Mouse (Mus musculus) liver, embryonic 13.5 days (tissue): ENCODE data around the gene Slc23a3. TPM values are rescaled to one million over a fixed set of nuclear protein-coding genes. Genes with fewer than 3 reads are reported as not detected.

Source experiments
- ATAC-seq: fragments of 200-750 bp; cut with Nextera tagmentation; 2 replicates; pipeline ENCODE4 v1.8.0; 2017; ENCODE audit warnings: low read depth, mild to moderate bottlenecking, moderate number of reproducible peaks, moderate library complexity
- DNase-seq: peaks from one replicate; pipeline ENCODE4 v3.0.0; 2022
- H3K27ac ChIP-seq: fragments of 300-500 bp; sonication (generic); 2 replicates; pipeline ENCODE4 v1.5.1; 2015; ENCODE audit warnings: moderate library complexity, mild to moderate bottlenecking, inconsistent platforms
- H3K27me3 ChIP-seq: fragments of 300-500 bp; sonication (generic); 2 replicates; pipeline ENCODE4 v1.6.1; 2015; ENCODE audit warnings: mild to moderate bottlenecking, inconsistent platforms
- H3K36me3 ChIP-seq: fragments of 300-500 bp; sonication (generic); 2 replicates; pipeline ENCODE4 v1.6.1; 2015; ENCODE audit warnings: mild to moderate bottlenecking, inconsistent platforms
- H3K4me1 ChIP-seq: fragments of 300-500 bp; sonication (generic); replicated peaks from 2 replicates; pipeline ENCODE4 v1.6.1; 2015; ENCODE audit warnings: inconsistent platforms
- H3K4me2 ChIP-seq: fragments of 300-500 bp; sonication (generic); 2 replicates; pipeline ENCODE4 v1.6.1; 2015; ENCODE audit warnings: inconsistent platforms, mild to moderate bottlenecking, moderate library complexity
- H3K4me3 ChIP-seq: fragments of 300-500 bp; sonication (generic); replicated peaks from 2 replicates; pipeline ENCODE4 v1.5.1; 2015; ENCODE audit warnings: mild to moderate bottlenecking, inconsistent platforms
- H3K9ac ChIP-seq: fragments of 300-500 bp; sonication (generic); 2 replicates; pipeline ENCODE4 v1.6.1; 2015; ENCODE audit warnings: mild to moderate bottlenecking, inconsistent platforms
- H3K9me3 ChIP-seq: fragments of 300-500 bp; sonication (generic); replicated peaks from 2 replicates; pipeline ENCODE4 v1.6.1; 2016; ENCODE audit warnings: inconsistent platforms
- WGBS: fragments of 180-500 bp; shearing (Covaris S2); methylation state at CpG from one replicate; pipeline ENCODE4 v1.1.7; 2015; ENCODE audit not compliant: insufficient replicate concordance; 5-methylcytosine and 5-hydroxymethylcytosine counted together
- polyA plus RNA-seq: library from polyadenylated mRNA; unstranded; fragments of >200 nt; fragmentation: Nextera tagmentation; extraction: Ambion mirVana; gene quantifications from 2 replicates; pipeline ENCODE4 v1.2.1, GENCODE M21; 2015

Slc23a3 gene
- polyA plus RNA-seq, 1 experiment from 2014 or later: 0.85 TPM

DNA sequence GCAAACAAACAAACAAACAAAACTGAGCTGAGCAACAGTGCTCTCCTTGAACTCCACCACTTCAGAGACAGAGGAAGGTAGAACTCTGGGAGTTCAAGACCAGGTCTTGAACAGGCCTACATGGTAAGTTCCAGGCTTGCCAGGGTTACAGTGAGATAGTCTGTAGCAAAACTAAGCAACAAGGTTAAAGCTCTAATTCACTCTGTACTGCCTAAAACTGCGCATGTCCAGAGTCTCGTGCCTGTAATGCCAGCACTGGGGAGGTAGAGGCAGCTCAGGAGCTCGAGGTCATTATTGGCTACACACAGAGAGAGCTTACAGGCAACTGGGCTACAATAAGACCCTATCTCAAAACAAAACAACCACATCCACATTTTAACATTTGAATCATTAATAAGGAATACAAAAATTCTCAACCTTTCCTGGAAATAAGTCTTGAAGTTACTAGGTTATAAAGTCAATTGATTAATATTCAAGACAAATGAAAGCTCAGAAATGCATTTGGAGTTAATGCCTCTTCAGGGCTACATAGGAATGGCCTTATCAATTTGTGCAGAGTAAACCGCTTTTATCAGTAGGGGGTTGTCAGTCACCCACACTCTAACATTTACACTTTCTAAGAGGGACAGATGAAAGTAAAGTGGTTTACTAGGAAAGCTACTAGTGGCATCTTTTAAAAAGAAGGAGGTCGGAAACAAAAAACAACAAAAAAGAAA lies 26.0 kb upstream of the Slc23a3 start:
- DNase-seq (no peak), ATAC-seq (peak; percentile 95)
- H3K27ac ChIP-seq: peak overlapping the region; percentile 91
- peaks cover 54% of the 10 kb centered on the region for H3K4me1 ChIP-seq
- WGBS: 30% methylated on average over 5 of the region's 5 CpGs
- no peaks in the 10 kb centered on the region for H3K27me3 ChIP-seq
- no peaks in the 10 kb centered on the region for H3K36me3 ChIP-seq
- no peaks in the 10 kb centered on the region for H3K9me3 ChIP-seq
- H3K4me2 ChIP-seq: peak overlapping the region; percentile 47; the same call in 1 of the 2 replicates
- H3K4me3 ChIP-seq: no peak overlapping the region
- peak overlapping the region; percentile 41 for H3K9ac ChIP-seq

DNA sequence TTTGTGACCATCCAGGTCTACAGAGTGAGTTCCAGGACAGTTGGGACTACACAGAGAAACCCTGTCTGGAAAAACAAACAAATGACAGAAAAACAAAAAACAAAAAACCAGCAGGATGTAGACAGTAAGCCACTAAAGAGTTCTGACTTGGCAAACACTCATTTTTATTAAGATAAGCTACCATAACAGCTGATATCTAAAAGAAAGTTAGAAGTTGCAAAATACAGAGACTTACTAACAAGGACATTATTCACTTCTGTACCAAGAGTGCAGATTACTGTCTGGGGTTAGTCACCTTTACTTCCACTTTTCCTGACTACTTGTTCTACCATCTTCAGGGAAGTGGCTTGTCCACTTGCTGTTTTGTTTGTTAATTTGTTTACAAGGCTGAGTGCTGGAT lies 25.3 kb upstream of the Slc23a3 start:
- no peak for DNase-seq
- Histone ChIP-seq H3K4me3 (no peak overlapping the region), H3K27ac (peak overlapping the region; percentile 91), H3K4me1 (peaks cover 57% of the 10 kb centered on the region), H3K9me3 (no peaks in the 10 kb centered on the region), H3K9ac (peak overlapping the region; percentile 41; the same call in 1 of the 2 replicates), H3K4me2 (no peak overlapping the region), H3K27me3 (no peaks in the 10 kb centered on the region), H3K36me3 (no peaks in the 10 kb centered on the region)
- no peak for ATAC-seq

GRCm38 (mm10) chr1:75155837-75156236 lies 22.1 kb upstream of the Slc23a3 start:
- Histone ChIP-seq H3K27ac (no peak overlapping the region), H3K27me3 (no peaks in the 10 kb centered on the region), H3K36me3 (no peaks in the 10 kb centered on the region), H3K9me3 (no peaks in the 10 kb centered on the region), H3K4me3 (no peak overlapping the region), H3K4me2 (no peak overlapping the region), H3K9ac (no peak overlapping the region), H3K4me1 (peaks cover 52% of the 10 kb centered on the region)
- WGBS: 34% methylated on average over 3 of the region's 3 CpGs
- ATAC-seq (no peak), DNase-seq (no peak)

DNA sequence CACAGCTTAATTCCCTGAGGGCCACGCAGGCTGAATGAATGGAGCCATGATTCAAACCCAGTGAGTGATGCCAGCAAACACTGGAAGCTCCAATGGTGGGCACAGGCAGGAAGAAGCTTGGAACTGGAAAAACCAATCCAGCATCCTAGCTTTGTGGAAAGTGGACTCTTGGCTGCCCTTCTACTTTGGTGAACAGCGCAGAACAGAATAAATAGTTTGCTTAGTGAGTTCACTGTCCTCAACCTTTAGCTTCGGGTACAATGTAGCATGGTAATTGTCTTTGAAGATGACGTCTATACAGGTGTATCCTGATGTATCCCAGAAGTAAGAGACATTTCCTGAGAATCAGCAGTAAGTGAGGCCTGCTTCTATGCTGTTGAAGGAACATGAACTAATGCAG lies 15.0 kb upstream of the Slc23a3 start:
- no peak overlapping the region for H3K4me2 ChIP-seq
- H3K27me3 ChIP-seq: no peaks in the 10 kb centered on the region
- no peak overlapping the region for H3K27ac ChIP-seq
- H3K36me3 ChIP-seq: peaks cover 63% of the 10 kb centered on the region
- peaks cover 42% of the 10 kb centered on the region for H3K4me1 ChIP-seq
- ATAC-seq (no peak), DNase-seq (no peak)
- no peaks in the 10 kb centered on the region for H3K9me3 ChIP-seq
- no peak overlapping the region for H3K4me3 ChIP-seq
- no peak overlapping the region for H3K9ac ChIP-seq
- 85% methylated on average over 4 of the region's 4 CpGs for WGBS

DNA sequence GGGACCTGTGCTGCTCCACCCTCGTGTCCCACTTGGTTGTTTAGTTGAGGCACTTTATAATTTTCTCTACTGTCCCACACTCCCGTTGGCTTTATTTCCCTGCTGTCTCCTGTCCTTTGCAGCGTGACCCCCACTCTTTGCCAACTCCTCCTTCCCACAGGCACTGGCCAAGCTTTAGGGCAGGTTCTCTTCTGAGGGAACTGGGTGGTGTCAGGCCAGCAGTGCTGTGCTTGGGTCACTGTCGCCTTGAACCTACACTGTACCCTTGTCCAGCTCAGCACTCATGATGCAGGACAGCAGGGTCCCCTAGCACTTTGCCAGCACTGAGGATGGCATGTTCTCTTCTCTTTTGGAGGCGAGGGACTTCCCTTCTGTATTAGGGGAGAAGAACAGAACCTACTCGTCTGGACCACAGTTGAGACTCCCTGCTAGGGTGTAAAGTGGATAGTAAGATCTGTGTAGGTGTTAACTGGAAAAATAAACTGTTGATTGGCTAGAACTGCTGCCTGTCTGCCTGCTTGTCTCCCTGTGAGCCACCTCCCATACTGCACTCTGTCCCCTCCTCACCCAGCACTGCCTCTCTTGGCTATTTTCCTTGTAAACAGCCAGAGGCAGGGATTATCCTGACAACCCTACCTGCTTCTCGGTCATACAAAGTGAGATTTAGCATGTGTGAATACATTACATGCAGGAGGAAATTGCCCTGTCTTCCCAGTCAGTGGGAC lies 13.9 kb upstream of the Slc23a3 start:
- Histone ChIP-seq H3K4me3 (no peak overlapping the region), H3K36me3 (peaks cover 63% of the 10 kb centered on the region), H3K9me3 (no peaks in the 10 kb centered on the region), H3K9ac (0 out of 2 replicates have a peak overlapping the region, but pooled peaks have one; percentile 11), H3K27ac (peak overlapping the region; percentile 1), H3K4me2 (no peak overlapping the region), H3K4me1 (peaks cover 48% of the 10 kb centered on the region), H3K27me3 (no peaks in the 10 kb centered on the region)
- ATAC-seq (no peak), DNase-seq (no peak)
- 80% methylated on average over 7 of the region's 7 CpGs for WGBS

DNA sequence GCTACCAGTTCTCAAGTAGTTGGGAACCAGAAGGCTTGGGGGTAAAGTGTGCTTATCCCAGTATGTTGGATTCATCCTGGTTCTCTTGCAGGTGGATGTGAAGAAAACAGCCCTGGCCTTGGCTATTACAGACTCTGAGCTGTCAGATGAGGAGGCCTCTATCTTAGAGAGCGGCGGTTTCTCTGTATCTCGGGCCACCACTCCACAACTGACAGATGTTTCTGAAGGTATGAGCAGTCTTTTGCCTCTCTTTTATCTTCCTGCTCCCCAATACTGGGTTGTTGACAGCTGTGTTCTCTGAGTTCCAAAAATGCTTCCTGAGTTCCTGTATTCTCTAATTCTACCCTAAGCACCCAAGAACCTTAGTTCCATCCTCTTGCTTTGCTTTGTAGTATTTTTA lies 11.9 kb upstream of the Slc23a3 start:
- peak; percentile 13; the same call in 1 of the 2 replicates for ATAC-seq
- peaks cover 63% of the 10 kb centered on the region for H3K36me3 ChIP-seq
- H3K27me3 ChIP-seq: no peaks in the 10 kb centered on the region
- peak overlapping the region; percentile 99 for H3K9ac ChIP-seq
- H3K4me1 ChIP-seq: peaks cover 54% of the 10 kb centered on the region
- H3K9me3 ChIP-seq: no peaks in the 10 kb centered on the region
- H3K27ac ChIP-seq: peak overlapping the region; percentile 100
- WGBS: 32% methylated on average over 3 of the region's 3 CpGs
- DNase-seq: no peak
- peak overlapping the region; percentile 95 for H3K4me3 ChIP-seq
- peak overlapping the region; percentile 93 for H3K4me2 ChIP-seq

DNA sequence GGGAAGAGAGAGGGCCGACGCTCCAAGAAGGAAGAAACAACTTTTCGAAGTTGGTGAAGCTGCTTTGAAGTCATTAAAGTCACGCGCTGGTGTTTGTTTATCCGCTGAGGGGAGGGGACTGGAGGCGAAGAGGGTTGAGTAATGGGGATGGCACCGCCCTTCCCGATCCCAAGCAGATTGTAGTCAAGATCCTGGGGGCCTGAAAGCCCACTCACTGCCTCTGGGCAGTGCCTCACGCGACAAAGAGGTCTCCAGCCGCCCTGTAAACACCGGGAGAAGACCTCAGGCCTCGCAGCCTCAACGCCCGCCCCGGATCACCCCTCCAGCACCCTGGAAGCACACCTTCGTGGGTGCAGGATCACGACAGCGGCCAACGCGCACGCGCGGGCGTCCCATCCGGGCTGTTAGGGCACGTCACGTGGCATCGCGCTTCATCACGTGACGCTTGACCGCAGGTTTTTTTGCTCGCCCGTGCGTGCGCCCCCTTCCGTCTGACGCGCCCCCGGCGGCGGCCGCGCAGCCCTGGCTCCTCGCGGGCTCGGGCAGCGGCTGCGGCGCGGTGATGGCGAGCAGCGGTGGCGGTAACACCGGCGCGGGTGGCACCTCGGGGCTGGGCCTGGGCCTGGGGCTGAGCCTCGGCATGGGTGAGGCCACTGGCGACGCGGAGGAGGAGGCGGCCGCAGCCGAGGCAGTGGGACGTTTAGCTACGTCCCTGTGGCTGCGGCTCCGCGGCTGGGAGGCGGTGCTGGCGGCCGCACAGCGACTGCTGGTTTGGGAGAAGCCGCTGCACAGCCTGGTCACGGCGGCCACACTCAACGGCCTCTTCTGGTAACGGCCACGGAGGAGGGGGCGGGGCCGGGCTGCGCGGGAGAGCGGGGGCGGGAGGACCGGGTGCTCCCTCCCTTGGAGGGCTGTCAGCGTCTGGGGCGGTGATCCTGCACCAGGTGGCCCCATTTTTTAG lies 8.9 kb upstream of the Slc23a3 start, which contains the start of the genes Cnppd1 and Retreg2:
Gene Cnppd1 (minus strand): TSS at position 411 of the 961 bp plus-strand sequence.
Gene Retreg2 (plus strand): TSS at position 478 of the 961 bp plus-strand sequence.
- H3K27ac ChIP-seq: peak within 1 kb of the TSS; percentile 100
- peak within 1 kb of the TSS; percentile 93 for H3K4me2 ChIP-seq
- peak within 1 kb of the TSS; percentile 95 for H3K4me3 ChIP-seq
- peak within 1 kb of the TSS; percentile 99 for H3K9ac ChIP-seq
- DNase-seq (peak; percentile 96), ATAC-seq (peak; percentile 73)
- H3K9me3 ChIP-seq: no peaks in the 10 kb centered on the region
- under 1% methylated on average over 91 of the region's 91 CpGs for WGBS
- H3K36me3 ChIP-seq: peaks cover 62% of the 10 kb centered on the region
- H3K27me3 ChIP-seq: no peaks in the 10 kb centered on the region
- H3K4me1 ChIP-seq: peaks cover 80% of the 10 kb centered on the region

- peaks cover 61% of the 10 kb centered on the region for H3K36me3 ChIP-seq
These were observed 7.9 kb upstream of the Slc23a3 start for GRCm38 (mm10) chr1:75141486-75142190.

GRCm38 (mm10) chr1:75140601-75141190 lies 7.0 kb upstream of the Slc23a3 start:
- Histone ChIP-seq H3K4me3 (peak overlapping the region; percentile 95), H3K9ac (peak overlapping the region; percentile 99), H3K4me1 (peaks cover 80% of the 10 kb centered on the region), H3K27ac (peak overlapping the region; percentile 100), H3K27me3 (no peaks in the 10 kb centered on the region), H3K36me3 (peaks cover 61% of the 10 kb centered on the region), H3K9me3 (no peaks in the 10 kb centered on the region), H3K4me2 (peak overlapping the region; percentile 93)
- ATAC-seq (no peak), DNase-seq (no peak)
- WGBS: 36% methylated on average over 4 of the region's 4 CpGs

More at GRCm38 (mm10) chr1:75141486-75142190, 7.9 kb upstream of the Slc23a3 start:
- ATAC-seq: peak; percentile 59
- peak overlapping the region; percentile 95 for H3K4me3 ChIP-seq
- DNase-seq: peak; percentile 74
- no peaks in the 10 kb centered on the region for H3K9me3 ChIP-seq
- WGBS: under 1% methylated on average over 53 of the region's 53 CpGs
- H3K27ac ChIP-seq: peak overlapping the region; percentile 100
- peak overlapping the region; percentile 99 for H3K9ac ChIP-seq
- peak overlapping the region; percentile 93 for H3K4me2 ChIP-seq
- no peaks in the 10 kb centered on the region for H3K27me3 ChIP-seq
- peaks cover 80% of the 10 kb centered on the region for H3K4me1 ChIP-seq

- DNase-seq (no peak), ATAC-seq (no peak)
- peaks cover 77% of the 10 kb centered on the region for H3K4me1 ChIP-seq
- peak overlapping the region; percentile 93 for H3K4me2 ChIP-seq
- H3K4me3 ChIP-seq: peak overlapping the region; percentile 95
- H3K27ac ChIP-seq: peak overlapping the region; percentile 100
- no peaks in the 10 kb centered on the region for H3K27me3 ChIP-seq
- peak overlapping the region; percentile 99 for H3K9ac ChIP-seq
- H3K36me3 ChIP-seq: peaks cover 54% of the 10 kb centered on the region
- 53% methylated on average over 2 of the region's 2 CpGs for WGBS
- no peaks in the 10 kb centered on the region for H3K9me3 ChIP-seq
These were observed 4.8 kb upstream of the Slc23a3 start for GRCm38 (mm10) chr1:75138448-75138847.
